29 mouse cellular contexts compared by ENCODE assay signal in genomic region chr9:21402764-21403253, GRCm38 (mm10). TPM values are rescaled to one million over a fixed set of nuclear protein-coding genes. Genes with fewer than 3 reads are reported as not detected.
DNase-seq lines count a peak whose midpoint lies in the region; ATAC-seq and TF ChIP-seq lines count a peak whose summit lies in the region.
"Had no signal": no experiment of that assay in that cellular context is flagged by ENCODE, and none has a peak within 500 bp of the region (broad histone marks: within the 10 kb centered on the region; RNA-seq: fewer than 3 reads in every experiment).

No protein-coding gene starts in this region.

- DNase-seq in heart, adult 11 months: no peak
- no peak for DNase-seq in heart, adult 9 months (ENCODE audit: low spot score in 2 of 2)
- no peak for DNase-seq in layer of hippocampus, adult 2 months (ENCODE audit: low spot score in 2 of 2)
- DNase-seq in layer of hippocampus, postnatal 25 days (ENCODE audit: extremely low spot score in 1 of 2, low spot score in 1 of 2): no peak
- DNase-seq in cerebellum, postnatal 14 days: no peak
- DNase-seq: adrenal gland, adult 2 months; adrenal gland, postnatal 14 days; B cell, adult 2 months; cerebellum, adult 11 months; cerebellum, adult 2 months; cerebellum, adult 9-11 months; cerebellum, postnatal 36 days; embryo, embryonic 11 days; gastrocnemius, postnatal 25 days; kidney, adult 18-20 months; kidney, adult 9 months had no signal

- H3K27ac ChIP-seq in heart, embryonic 13.5 days (replicated peaks): peak overlapping the region; percentile 32; the same call in 1 of the 2 replicates
- peak overlapping the region; percentile 53; the same call in 1 of the 2 replicates for H3K27ac ChIP-seq in heart, embryonic 16.5 days (ENCODE audit: low read length)
- peak overlapping the region; percentile 36; the same call in 1 of the 2 replicates for H3K27ac ChIP-seq in layer of hippocampus, adult 2 months
- H3K27ac ChIP-seq: embryonic facial prominence, embryonic 10.5 days; embryonic facial prominence, embryonic 13.5 days; forebrain, embryonic 12.5 days; forebrain, embryonic 15.5 days; hindbrain, embryonic 10.5 days; hindbrain, embryonic 13.5 days; intestine, embryonic 15.5 days had no signal

- no peak overlapping the region for H3K9ac ChIP-seq in heart, embryonic 13.5 days
- H3K9ac ChIP-seq in heart, embryonic 16.5 days (ENCODE audit: low read length): no peak overlapping the region
- H3K9ac ChIP-seq: embryonic facial prominence, embryonic 13.5 days; forebrain, embryonic 12.5 days; forebrain, embryonic 15.5 days; hindbrain, embryonic 13.5 days; intestine, embryonic 15.5 days had no signal

- TF ChIP-seq CTCF in layer of hippocampus, adult 2 months (conservative IDR thresholded peaks at IDR 0.05): no peak

- ATAC-seq in heart, embryonic 13.5 days (ENCODE audit: extremely low read depth, insufficient number of reproducible peaks, low FRiP score, low TSS enrichment): no peak
- ATAC-seq in heart, embryonic 16.5 days (replicated peaks; ENCODE audit: extremely low read depth, insufficient read depth, low FRiP score): peak; percentile 70
- ATAC-seq: forebrain, embryonic 15.5 days; hindbrain, embryonic 16.5 days; intestine, embryonic 15.5 days had no signal

- WGBS in heart, embryonic 13.5 days: 39% methylated on average over 11 of the region's 11 CpGs
- 40% methylated on average over 11 of the region's 11 CpGs for WGBS in heart, embryonic 16.5 days

- no peak overlapping the region for H3K4me2 ChIP-seq in heart, embryonic 13.5 days
- no peak overlapping the region for H3K4me2 ChIP-seq in heart, embryonic 16.5 days (ENCODE audit: low read depth, low read length)
- H3K4me2 ChIP-seq: embryonic facial prominence, embryonic 13.5 days; forebrain, embryonic 12.5 days; forebrain, embryonic 15.5 days; hindbrain, embryonic 13.5 days; intestine, embryonic 15.5 days had no signal

- H3K4me3 ChIP-seq in heart, embryonic 13.5 days: no peak overlapping the region
- H3K4me3 ChIP-seq in heart, embryonic 16.5 days (ENCODE audit: low read length): no peak overlapping the region
- no peak overlapping the region for H3K4me3 ChIP-seq in layer of hippocampus, adult 2 months
- H3K4me3 ChIP-seq: embryonic facial prominence, embryonic 10.5 days; embryonic facial prominence, embryonic 13.5 days; erythroblast, embryonic 14.5 days; forebrain, embryonic 12.5 days; forebrain, embryonic 15.5 days; hindbrain, embryonic 10.5 days; hindbrain, embryonic 13.5 days; intestine, embryonic 15.5 days had no signal

- no peaks in the 10 kb centered on the region for H3K27me3 ChIP-seq in heart, embryonic 13.5 days (replicated peaks)
- H3K27me3 ChIP-seq in heart, embryonic 16.5 days (ENCODE audit: control insufficient read depth, insufficient read depth, low read length): no peaks in the 10 kb centered on the region
- H3K27me3 ChIP-seq: CH12.LX; embryonic facial prominence, embryonic 13.5 days; forebrain, embryonic 12.5 days; forebrain, embryonic 15.5 days; hindbrain, embryonic 13.5 days; intestine, embryonic 15.5 days had no signal

- H3K9me3 ChIP-seq in heart, embryonic 13.5 days: no peaks in the 10 kb centered on the region
- no peaks in the 10 kb centered on the region for H3K9me3 ChIP-seq in heart, embryonic 16.5 days (replicated peaks; ENCODE audit: control insufficient read depth, low read length)
- H3K9me3 ChIP-seq: embryonic facial prominence, embryonic 10.5 days; embryonic facial prominence, embryonic 13.5 days; forebrain, embryonic 12.5 days; forebrain, embryonic 15.5 days; G1E; hindbrain, embryonic 10.5 days; hindbrain, embryonic 13.5 days; intestine, embryonic 15.5 days had no signal

- peaks cover 91% of the 10 kb centered on the region for H3K36me3 ChIP-seq in heart, embryonic 13.5 days
- peaks cover 70% of the 10 kb centered on the region for H3K36me3 ChIP-seq in heart, embryonic 16.5 days (ENCODE audit: control insufficient read depth, insufficient read depth)

- H3K4me1 ChIP-seq in heart, embryonic 13.5 days: peaks cover 17% of the 10 kb centered on the region
- peaks cover 17% of the 10 kb centered on the region for H3K4me1 ChIP-seq in heart, embryonic 16.5 days (ENCODE audit: control insufficient read depth, insufficient read depth, low read length)
- H3K4me1 ChIP-seq: embryonic facial prominence, embryonic 10.5 days; embryonic facial prominence, embryonic 13.5 days; forebrain, embryonic 12.5 days; forebrain, embryonic 15.5 days; hindbrain, embryonic 10.5 days; hindbrain, embryonic 13.5 days; intestine, embryonic 15.5 days had no signal

RNA-seq across cellular contexts. Expression of gene Qtrt1, which starts 8.8 kb away (rescaled TPM):
- polyA plus RNA-seq in heart, embryonic 13.5 days (2015; fragmentation: Nextera tagmentation; extraction: Ambion mirVana): 27.6 and 28.6 TPM in 2 replicates
- 23.0 and 24.3 TPM in 2 replicates for polyA plus RNA-seq in heart, embryonic 16.5 days (2015; fragmentation: Nextera tagmentation; extraction: Ambion mirVana)
- 10 to 100 TPM; 31.2 to 46.2 TPM for total RNA-seq in layer of hippocampus, adult 2 months (2021)
- 10 to 100 TPM; 21.4 to 31.6 TPM for total RNA-seq in layer of hippocampus, postnatal 25 days (2021)

RNA-seq across cellular contexts. Expression of gene Dnm2, which starts 21.9 kb away (rescaled TPM):
- polyA plus RNA-seq in heart, embryonic 13.5 days (2015; fragmentation: Nextera tagmentation; extraction: Ambion mirVana): 66.8 and 67.6 TPM in 2 replicates
- polyA plus RNA-seq in heart, embryonic 16.5 days (2015; fragmentation: Nextera tagmentation; extraction: Ambion mirVana): 73.7 and 75.0 TPM in 2 replicates
- 10 to 100 TPM; 58.0 to 69.6 TPM for total RNA-seq in layer of hippocampus, adult 2 months (2021)
- 10 to 100 TPM; 55.2 to 77.1 TPM for total RNA-seq in layer of hippocampus, postnatal 25 days (2021)

RNA-seq across cellular contexts. Expression of gene Ilf3, which starts 35.1 kb away (rescaled TPM):
- 115 and 120 TPM in 2 replicates for polyA plus RNA-seq in heart, embryonic 13.5 days (2015; fragmentation: Nextera tagmentation; extraction: Ambion mirVana)
- 105 and 108 TPM in 2 replicates for polyA plus RNA-seq in heart, embryonic 16.5 days (2015; fragmentation: Nextera tagmentation; extraction: Ambion mirVana)
- 100 to 1,000 TPM; 106 to 108 TPM for total RNA-seq in layer of hippocampus, adult 2 months (2021)
- 10 to 100 TPM; 85.6 to 92.6 TPM for total RNA-seq in layer of hippocampus, postnatal 25 days (2021)
